Mouse (Mus musculus) heart, adult 2 months (tissue): ENCODE measurements at regions not wholly inside any gene's neighbourhood (a gene's known extent, or its start where the extent isn't known, plus 50 kb on each side); places are given as distances from the start of the nearest gene placed in this dataset.

Experiments used
- DNase-seq, 2 experiments: peaks; one replicate each; pipeline ENCODE4 v3.0.0; 2021
- H3K27ac ChIP-seq: fragments of 200-600 bp; 2 replicates; pipeline ENCODE4 v1.8.1; 2022
- H3K27me3 ChIP-seq: fragments of 200-500 bp; 2 replicates; pipeline ENCODE4 v1.6.1; 2012; ENCODE audit warnings: mild to moderate bottlenecking, low read length, inconsistent platforms, mixed read lengths; ENCODE audit not compliant: control insufficient read depth, insufficient read depth
- H3K36me3 ChIP-seq: fragments of 200-500 bp; 2 replicates; pipeline ENCODE4 v1.6.1; 2012; ENCODE audit warnings: low read length, inconsistent platforms; ENCODE audit not compliant: control insufficient read depth, insufficient read depth
- H3K4me1 ChIP-seq: fragments of 200-500 bp; 2 replicates; pipeline ENCODE4 v1.6.1; 2011; ENCODE audit warnings: low read length; ENCODE audit not compliant: control insufficient read depth, insufficient read depth
- H3K4me3 ChIP-seq: fragments of 200-600 bp; 2 replicates; pipeline ENCODE4 v1.8.1; 2022
- H3K79me2 ChIP-seq: fragments of 200-500 bp; replicated peaks from 2 replicates; pipeline ENCODE4 v1.6.1; 2012; ENCODE audit warnings: mild to moderate bottlenecking, inconsistent platforms, low read length, moderate library complexity, mixed read lengths; ENCODE audit not compliant: control insufficient read depth, insufficient read depth
- H3K9ac ChIP-seq: fragments of 200-500 bp; 2 replicates; pipeline ENCODE4 v1.6.1; 2012; ENCODE audit warnings: low read depth, mild to moderate bottlenecking, control low read depth, inconsistent platforms, low read length, mixed read lengths
- CTCF ChIP-seq: fragments of 200-600 bp; IDR thresholded peaks from 2 replicates; pipeline ENCODE4 v1.8.1; 2022; ENCODE audit warnings: antibody characterized with exemption, mild to moderate bottlenecking, moderate library complexity
- EP300 ChIP-seq: fragments of 200-500 bp; IDR thresholded peaks from 2 replicates; pipeline ENCODE4 v1.6.1; 2011; ENCODE audit warnings: low read depth, low read length, control low read depth; ENCODE audit not compliant: insufficient read depth
- POLR2A ChIP-seq: fragments of 200-500 bp; IDR thresholded peaks from 2 replicates; pipeline ENCODE4 v1.6.1; 2011; ENCODE audit warnings: mild to moderate bottlenecking, low read depth, low read length, control low read depth; ENCODE audit not compliant: insufficient read depth
- WGBS: fragments of 180-500 bp; shearing (Covaris S2); methylation state at CpG from one replicate; pipeline ENCODE4 v1.1.7; 2018; 5-methylcytosine and 5-hydroxymethylcytosine counted together
- intact Hi-C: fragments of 180-260 bp; cut with DNase I; formaldehyde crosslinking; loops from one replicate; pipeline ENCODE4 v1.15.1; 2025

GRCm38 (mm10) chr4:105551966-105552685 is 237.5 kb upstream of the Gm12728 start:
- Histone ChIP-seq H3K4me1 (peaks cover 4% of the 10 kb centered on the region), H3K36me3 (no peaks in the 10 kb centered on the region; the same call in 1 of the 2 replicates), H3K79me2 (no peaks in the 10 kb centered on the region), H3K9ac (no peak overlapping the region), H3K27me3 (no peaks in the 10 kb centered on the region), H3K4me3 (no peak overlapping the region), H3K27ac (no peak overlapping the region)
- no peak for DNase-seq
- intact Hi-C loops = loop anchor here (2.0 to 5.0 kb wide), 4 partner anchors 105 to 393 kb away; no protein-coding TSS in a partner anchor
- 62% methylated on average over 4 of the region's 4 CpGs for WGBS
- TF ChIP-seq CTCF = peak; percentile 67
- no peak for TF ChIP-seq EP300

DNA sequence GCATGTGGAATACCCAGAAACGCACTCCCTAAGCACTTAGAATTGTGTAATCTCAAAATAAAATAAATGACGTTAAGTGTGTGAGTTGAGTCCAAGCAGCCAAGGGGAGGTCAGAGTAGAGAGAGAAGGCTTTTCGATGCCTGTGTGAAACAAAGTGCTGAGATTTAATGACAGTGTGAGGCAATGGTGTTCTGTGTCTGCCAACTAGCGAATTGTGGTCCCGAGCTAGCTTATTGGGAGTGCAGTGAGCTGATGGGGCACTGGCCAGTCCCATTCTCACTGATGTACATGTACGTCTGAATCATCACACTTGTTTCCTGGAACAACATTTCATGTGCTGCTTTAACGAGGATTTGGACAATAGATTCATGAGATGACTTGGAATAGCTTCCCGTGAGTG is 234.7 kb upstream of the Gm12728 start:
- Histone ChIP-seq H3K27me3 (no peaks in the 10 kb centered on the region), H3K4me1 (peaks cover 2% of the 10 kb centered on the region; the same call in 1 of the 2 replicates), H3K79me2 (no peaks in the 10 kb centered on the region), H3K36me3 (no peaks in the 10 kb centered on the region; the same call in 1 of the 2 replicates), H3K4me3 (no peak overlapping the region), H3K27ac (no peak overlapping the region), H3K9ac (no peak overlapping the region)
- TF ChIP-seq CTCF = no peak
- no peak for TF ChIP-seq EP300
- TF ChIP-seq POLR2A = no peak
- no peak for DNase-seq
- intact Hi-C loops = loop anchor here (5.0 kb wide), 2 partner anchors 102 to 338 kb away; no protein-coding TSS in a partner anchor
- WGBS = 73% methylated on average over 8 of the region's 8 CpGs

- H3K27me3 ChIP-seq = no peaks in the 10 kb centered on the region
- H3K36me3 ChIP-seq = no peaks in the 10 kb centered on the region; the same call in 1 of the 2 replicates
- intact Hi-C loops = no loop called here
- 85% methylated on average over 3 of the region's 3 CpGs for WGBS
- H3K79me2 ChIP-seq = no peaks in the 10 kb centered on the region
- H3K9ac ChIP-seq = no peak overlapping the region
- no peaks in the 10 kb centered on the region for H3K4me1 ChIP-seq
- TF ChIP-seq EP300 = no peak
- DNase-seq = no peak
- H3K4me3 ChIP-seq = no peak overlapping the region
- no peak overlapping the region for H3K27ac ChIP-seq
These were observed 233.7 kb upstream of the Gm12728 start for GRCm38 (mm10) chr4:105555941-105556340.

GRCm38 (mm10) chr4:105557396-105557795 is 232.3 kb upstream of the Gm12728 start:
- Histone ChIP-seq H3K27ac (no peak overlapping the region), H3K36me3 (no peaks in the 10 kb centered on the region), H3K4me3 (no peak overlapping the region), H3K27me3 (no peaks in the 10 kb centered on the region), H3K9ac (no peak overlapping the region), H3K4me1 (no peaks in the 10 kb centered on the region), H3K79me2 (no peaks in the 10 kb centered on the region)
- DNase-seq = no peak
- 55% methylated on average over 2 of the region's 2 CpGs for WGBS
- intact Hi-C loops = no loop called here
- TF ChIP-seq POLR2A (no peak), EP300 (no peak), CTCF (no peak)

- WGBS = 75% methylated on average over 3 of the region's 3 CpGs
- Histone ChIP-seq H3K9ac (no peak overlapping the region), H3K4me1 (no peaks in the 10 kb centered on the region), H3K27ac (no peak overlapping the region), H3K27me3 (no peaks in the 10 kb centered on the region), H3K4me3 (no peak overlapping the region), H3K79me2 (no peaks in the 10 kb centered on the region), H3K36me3 (no peaks in the 10 kb centered on the region)
- TF ChIP-seq POLR2A = no peak
- no peak for TF ChIP-seq EP300
- no peak for DNase-seq
- intact Hi-C loops = no loop called here
These were observed 229.6 kb upstream of the Gm12728 start for GRCm38 (mm10) chr4:105560055-105560454.

GRCm38 (mm10) chr4:105560781-105561180 is 228.9 kb upstream of the Gm12728 start:
- intact Hi-C loops = no loop called here
- H3K79me2 ChIP-seq = no peaks in the 10 kb centered on the region
- no peaks in the 10 kb centered on the region for H3K27me3 ChIP-seq
- TF ChIP-seq POLR2A (no peak), CTCF (no peak), EP300 (no peak)
- WGBS = 77% methylated on average over 3 of the region's 3 CpGs
- no peak for DNase-seq
- no peak overlapping the region for H3K27ac ChIP-seq
- no peaks in the 10 kb centered on the region for H3K4me1 ChIP-seq
- H3K4me3 ChIP-seq = no peak overlapping the region
- H3K36me3 ChIP-seq = no peaks in the 10 kb centered on the region
- no peak overlapping the region for H3K9ac ChIP-seq
